Mouse (Mus musculus) embryonic facial prominence, embryonic 13.5 days (tissue): ENCODE results near the gene Abca8a. TPM values are rescaled to one million over a fixed set of nuclear protein-coding genes. Genes with fewer than 3 reads are reported as not detected.
"Not testable (repeated sequence)": the region's sequence is repeated elsewhere in the genome, so short reads cannot be mapped to it uniquely, and the experiment has no call there.

Source experiments
- ATAC-seq: fragments of 200-750 bp; cut with Nextera tagmentation; 2 replicates; pipeline ENCODE4 v1.8.0; 2017; ENCODE audit warnings: low read depth; ENCODE audit not compliant: insufficient number of reproducible peaks, insufficient read depth, low FRiP score, low TSS enrichment
- H3K27ac ChIP-seq: fragments of 300-500 bp; sonication (generic); 2 replicates; pipeline ENCODE4 v1.5.1; 2015; ENCODE audit warnings: moderate library complexity, mild to moderate bottlenecking, inconsistent platforms
- H3K27me3 ChIP-seq: fragments of 300-500 bp; sonication (generic); 2 replicates; pipeline ENCODE4 v1.6.1; 2015; ENCODE audit warnings: mild to moderate bottlenecking, inconsistent platforms
- H3K36me3 ChIP-seq: fragments of 300-500 bp; sonication (generic); 2 replicates; pipeline ENCODE4 v1.6.1; 2015; ENCODE audit warnings: mild to moderate bottlenecking, inconsistent platforms
- H3K4me1 ChIP-seq: fragments of 300-500 bp; sonication (generic); 2 replicates; pipeline ENCODE4 v1.6.1; 2015; ENCODE audit warnings: inconsistent platforms
- H3K4me2 ChIP-seq: fragments of 300-500 bp; sonication (generic); 2 replicates; pipeline ENCODE4 v1.6.1; 2015; ENCODE audit warnings: moderate library complexity, mild to moderate bottlenecking, inconsistent platforms
- H3K4me3 ChIP-seq: fragments of 300-500 bp; sonication (generic); 2 replicates; pipeline ENCODE4 v1.5.1; 2015; ENCODE audit warnings: mild to moderate bottlenecking, inconsistent platforms
- H3K9ac ChIP-seq: fragments of 300-500 bp; sonication (generic); 2 replicates; pipeline ENCODE4 v1.6.1; 2015; ENCODE audit warnings: mild to moderate bottlenecking, inconsistent platforms
- H3K9me3 ChIP-seq: fragments of 300-500 bp; sonication (generic); 2 replicates; pipeline ENCODE4 v1.6.1; 2016; ENCODE audit warnings: inconsistent platforms
- WGBS: fragments of 180-500 bp; shearing (Covaris S2); methylation state at CpG from one replicate; pipeline ENCODE4 v1.1.7; 2015; ENCODE audit warnings: mixed read lengths; 5-methylcytosine and 5-hydroxymethylcytosine counted together
- polyA plus RNA-seq: library from polyadenylated mRNA; unstranded; fragments of >200 nt; fragmentation: Nextera tagmentation; extraction: Ambion mirVana; gene quantifications from 2 replicates; pipeline ENCODE4 v1.2.1, GENCODE M21; 2015

Abca8a gene
- polyA plus RNA-seq, 1 experiment from 2014 or later = 2.3 TPM

DNA sequence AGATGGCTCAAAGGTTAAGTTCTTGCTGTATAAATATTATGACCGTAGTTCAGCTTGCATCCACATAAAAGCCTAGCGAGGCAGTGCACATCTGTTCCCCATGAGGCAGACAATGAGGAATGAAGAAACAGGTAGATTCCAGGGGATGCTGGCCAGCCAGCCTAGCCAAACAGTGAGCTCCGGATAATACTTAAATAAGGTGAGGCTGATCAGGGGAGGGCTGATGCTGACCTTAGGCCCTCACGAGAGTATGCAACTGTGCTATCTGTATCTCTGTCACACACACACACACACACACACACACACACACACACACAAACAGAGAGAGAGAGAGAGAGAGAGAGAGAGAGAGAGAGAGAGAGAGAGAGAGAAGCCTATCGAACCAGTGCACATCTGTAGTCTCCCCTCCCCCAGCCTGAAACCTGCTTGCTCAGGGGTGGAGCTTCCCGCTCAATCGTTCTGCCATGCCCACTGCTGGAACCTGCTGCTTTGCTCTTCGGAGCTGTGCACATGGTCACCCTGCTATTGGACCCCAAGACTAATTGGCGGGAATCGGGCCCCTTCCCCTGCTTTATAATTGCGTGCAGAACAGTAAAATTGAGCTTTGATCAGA is 108.2 kb downstream of the Abca8a start:
- not testable (repeated sequence) for H3K9me3 ChIP-seq, H3K27me3 ChIP-seq, H3K4me1 ChIP-seq, H3K4me3 ChIP-seq, H3K27ac ChIP-seq, H3K4me2 ChIP-seq, ATAC-seq, H3K9ac ChIP-seq, H3K36me3 ChIP-seq
- WGBS = 32% methylated on average over 11 of the region's 11 CpGs

DNA sequence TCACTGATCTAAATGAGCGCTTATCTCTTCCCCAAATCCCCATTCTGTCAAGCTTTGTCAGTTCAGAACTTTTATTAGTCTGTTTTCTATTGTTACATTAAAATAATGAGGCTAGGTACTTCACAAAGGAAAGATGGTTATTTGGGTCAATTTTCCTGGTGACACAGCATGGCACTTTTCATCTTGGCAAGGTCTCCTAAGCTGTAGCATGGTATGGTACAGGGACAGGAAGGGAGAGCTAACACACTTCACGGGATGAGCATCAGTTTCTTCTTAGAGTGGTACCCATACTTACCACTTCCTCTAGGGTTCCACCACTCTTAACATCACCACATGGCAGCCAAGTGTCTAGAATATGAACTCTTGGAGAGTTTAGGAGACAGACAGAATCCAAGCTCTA is 113.9 kb downstream of the Abca8a start:
- H3K27ac ChIP-seq = no peak overlapping the region
- no peaks in the 10 kb centered on the region for H3K27me3 ChIP-seq
- WGBS = 88% methylated on average over 2 of the region's 2 CpGs
- no peak overlapping the region for H3K9ac ChIP-seq
- H3K36me3 ChIP-seq = 0 out of 2 replicates have a peak, but pooled peaks cover 2% of the 10 kb centered on the region
- no peak overlapping the region for H3K4me2 ChIP-seq
- ATAC-seq = no peak
- H3K4me1 ChIP-seq = no peaks in the 10 kb centered on the region
- H3K4me3 ChIP-seq = no peak overlapping the region
- H3K9me3 ChIP-seq = peaks cover 5% of the 10 kb centered on the region; the same call in 1 of the 2 replicates

Other genes with a start within 250 kb of the Abca8a start
- 0.91 and 0.92 TPM in 2 replicates for gene Abca8b, start 100.1 kb downstream of the Abca8a start, polyA plus RNA-seq
- gene Abca9, start 72.2 kb upstream of the Abca8a start, polyA plus RNA-seq = 4.7 and 4.8 TPM in 2 replicates
- gene Abca6, start 155.8 kb upstream of the Abca8a start, polyA plus RNA-seq = 0.65 and 1.8 TPM in 2 replicates
- gene Abca5, start 241.7 kb upstream of the Abca8a start, polyA plus RNA-seq = 6.0 and 7.1 TPM in 2 replicates